Mouse (Mus musculus): ENCODE results near the gene Itgad.

GRCm38 (mm10) chr7:128110314-128110713 is 43.9 kb upstream of the Itgad start:
- TF ChIP-seq POLR2A (IDR thresholded peaks at IDR 0.05; ENCODE audit: insufficient read length, low read depth) (no peak), TCF12 (IDR thresholded peaks at IDR 0.05; ENCODE audit: insufficient read depth, poor library complexity, severe bottlenecking) (no peak), E2F4 (IDR thresholded peaks at IDR 0.05; ENCODE audit: insufficient read depth) (no peak), MAX (IDR thresholded peaks at IDR 0.05; ENCODE audit: low read depth) (no peak), POLR2AphosphoS2 (IDR thresholded peaks at IDR 0.05; ENCODE audit: insufficient read length, low read depth) (no peak), TCF3 (IDR thresholded peaks at IDR 0.05; ENCODE audit: insufficient read length, low read depth) (no peak), REST (IDR thresholded peaks at IDR 0.05; ENCODE audit: insufficient read depth, insufficient read length) (no peak)
